Mouse (Mus musculus): ENCODE data around the gene Dpep1.

Dpep1 gene

DNA sequence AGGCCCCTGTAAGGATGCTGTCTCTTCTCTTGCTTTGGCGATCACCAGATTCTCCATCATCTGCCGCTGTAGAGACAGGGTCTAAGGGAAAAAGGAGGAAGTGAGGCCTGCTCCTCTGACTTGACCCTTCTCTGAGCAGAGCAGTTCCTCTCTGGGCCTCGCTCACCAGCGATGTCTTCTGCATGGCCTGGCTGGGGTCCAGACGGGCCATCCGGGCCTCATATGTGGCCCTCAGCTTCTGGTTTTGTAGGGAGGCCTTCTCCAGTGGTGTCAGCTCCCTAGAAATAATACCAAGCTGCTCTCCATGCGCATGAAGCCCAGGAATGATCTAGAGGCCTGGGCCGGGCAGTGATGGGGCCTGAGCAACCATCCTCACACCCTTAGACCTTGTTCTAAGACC, 62.6 kb downstream of the Dpep1 start:
- no peak for DNase-seq (ENCODE audit: low spot score)

GRCm38 (mm10) chr8:123250940-123251339, 64.9 kb downstream of the Dpep1 start:
- DNase-seq (ENCODE audit: low spot score) = no peak
